Mouse (Mus musculus) liver, embryonic 13.5 days (tissue): ENCODE results near the gene Tuba8. TPM values are rescaled to one million over a fixed set of nuclear protein-coding genes. Genes with fewer than 3 reads are reported as not detected.

Experiments
- ATAC-seq: fragments of 200-750 bp; cut with Nextera tagmentation; 2 replicates; pipeline ENCODE4 v1.8.0; 2017; ENCODE audit warnings: low read depth, mild to moderate bottlenecking, moderate number of reproducible peaks, moderate library complexity
- DNase-seq: peaks from one replicate; pipeline ENCODE4 v3.0.0; 2022
- H3K27ac ChIP-seq: fragments of 300-500 bp; sonication (generic); 2 replicates; pipeline ENCODE4 v1.5.1; 2015; ENCODE audit warnings: moderate library complexity, mild to moderate bottlenecking, inconsistent platforms
- H3K27me3 ChIP-seq: fragments of 300-500 bp; sonication (generic); 2 replicates; pipeline ENCODE4 v1.6.1; 2015; ENCODE audit warnings: mild to moderate bottlenecking, inconsistent platforms
- H3K36me3 ChIP-seq: fragments of 300-500 bp; sonication (generic); 2 replicates; pipeline ENCODE4 v1.6.1; 2015; ENCODE audit warnings: mild to moderate bottlenecking, inconsistent platforms
- H3K4me1 ChIP-seq: fragments of 300-500 bp; sonication (generic); replicated peaks from 2 replicates; pipeline ENCODE4 v1.6.1; 2015; ENCODE audit warnings: inconsistent platforms
- H3K4me2 ChIP-seq: fragments of 300-500 bp; sonication (generic); 2 replicates; pipeline ENCODE4 v1.6.1; 2015; ENCODE audit warnings: inconsistent platforms, mild to moderate bottlenecking, moderate library complexity
- H3K4me3 ChIP-seq: fragments of 300-500 bp; sonication (generic); replicated peaks from 2 replicates; pipeline ENCODE4 v1.5.1; 2015; ENCODE audit warnings: mild to moderate bottlenecking, inconsistent platforms
- H3K9ac ChIP-seq: fragments of 300-500 bp; sonication (generic); 2 replicates; pipeline ENCODE4 v1.6.1; 2015; ENCODE audit warnings: mild to moderate bottlenecking, inconsistent platforms
- H3K9me3 ChIP-seq: fragments of 300-500 bp; sonication (generic); replicated peaks from 2 replicates; pipeline ENCODE4 v1.6.1; 2016; ENCODE audit warnings: inconsistent platforms
- WGBS: fragments of 180-500 bp; shearing (Covaris S2); methylation state at CpG from one replicate; pipeline ENCODE4 v1.1.7; 2015; ENCODE audit not compliant: insufficient replicate concordance; 5-methylcytosine and 5-hydroxymethylcytosine counted together
- polyA plus RNA-seq: library from polyadenylated mRNA; unstranded; fragments of >200 nt; fragmentation: Nextera tagmentation; extraction: Ambion mirVana; gene quantifications from 2 replicates; pipeline ENCODE4 v1.2.1, GENCODE M21; 2015

Gene Tuba8
- polyA plus RNA-seq, 1 experiment from 2014 or later: 6.7 TPM

- WGBS: 74% methylated on average over 4 of the region's 4 CpGs
- H3K4me1 ChIP-seq: peaks cover 14% of the 10 kb centered on the region
- H3K4me3 ChIP-seq: no peak overlapping the region
- ATAC-seq: no peak
- H3K27ac ChIP-seq: no peak overlapping the region
- H3K4me2 ChIP-seq: no peak overlapping the region
- H3K36me3 ChIP-seq: no peaks in the 10 kb centered on the region
- H3K27me3 ChIP-seq: no peaks in the 10 kb centered on the region
- no peaks in the 10 kb centered on the region for H3K9me3 ChIP-seq
- DNase-seq: no peak
- H3K9ac ChIP-seq: no peak overlapping the region
Observed at GRCm38 (mm10) chr6:121238209-121238608, 27.7 kb downstream of the Tuba8 start.

- DNase-seq (no peak), ATAC-seq (no peak)
- Histone ChIP-seq H3K9ac (no peak overlapping the region), H3K4me2 (no peak overlapping the region), H3K4me1 (peaks cover 41% of the 10 kb centered on the region), H3K27me3 (no peaks in the 10 kb centered on the region), H3K9me3 (no peaks in the 10 kb centered on the region), H3K36me3 (no peaks in the 10 kb centered on the region), H3K4me3 (no peak overlapping the region), H3K27ac (no peak overlapping the region)
- 58% methylated on average over 2 of the region's 2 CpGs for WGBS
Observed at GRCm38 (mm10) chr6:121241780-121242179, 31.3 kb downstream of the Tuba8 start.

GRCm38 (mm10) chr6:121243161-121243560 lies 32.7 kb downstream of the Tuba8 start:
- WGBS: 39% methylated on average over 10 of the region's 10 CpGs

GRCm38 (mm10) chr6:121245127-121246036 lies 34.9 kb downstream of the Tuba8 start, which contains the start of gene Usp18:
Gene Usp18 (plus strand): TSS chr6:121245906.
- Histone ChIP-seq H3K9ac (peak within 1 kb of the TSS; percentile 68), H3K4me3 (peak within 1 kb of the TSS; percentile 65), H3K27me3 (no peaks in the 10 kb centered on the region), H3K36me3 (no peaks in the 10 kb centered on the region), H3K4me2 (peak within 1 kb of the TSS; percentile 72), H3K27ac (peak within 1 kb of the TSS; percentile 65), H3K4me1 (peaks cover 55% of the 10 kb centered on the region), H3K9me3 (no peaks in the 10 kb centered on the region)
- peak; percentile 84 for DNase-seq
- WGBS: 3% methylated on average over 35 of the region's 35 CpGs
- peak; percentile 89 for ATAC-seq

More at GRCm38 (mm10) chr6:121243161-121243560, 32.7 kb downstream of the Tuba8 start:
- Histone ChIP-seq H3K4me2 (no peak overlapping the region), H3K27ac (no peak overlapping the region), H3K9me3 (no peaks in the 10 kb centered on the region), H3K27me3 (no peaks in the 10 kb centered on the region), H3K4me1 (peaks cover 54% of the 10 kb centered on the region), H3K4me3 (no peak overlapping the region), H3K36me3 (no peaks in the 10 kb centered on the region), H3K9ac (no peak overlapping the region)
- no peak for DNase-seq
- no peak for ATAC-seq

GRCm38 (mm10) chr6:121246037-121246361 lies 35.5 kb downstream of the Tuba8 start:
- Histone ChIP-seq H3K27ac (peak overlapping the region; percentile 65), H3K9me3 (no peaks in the 10 kb centered on the region)
- WGBS: 9% methylated on average over 4 of the region's 4 CpGs

GRCm38 (mm10) chr6:121250406-121250805 lies 39.9 kb downstream of the Tuba8 start:
- Histone ChIP-seq H3K36me3 (no peaks in the 10 kb centered on the region), H3K9me3 (no peaks in the 10 kb centered on the region), H3K27me3 (no peaks in the 10 kb centered on the region), H3K9ac (no peak overlapping the region), H3K27ac (peak overlapping the region; percentile 37; the same call in 1 of the 2 replicates), H3K4me1 (peaks cover 35% of the 10 kb centered on the region), H3K4me3 (no peak overlapping the region), H3K4me2 (no peak overlapping the region)
- ATAC-seq: no peak
- WGBS: 68% methylated on average over 1 of the region's 1 CpGs
- no peak for DNase-seq

More at GRCm38 (mm10) chr6:121246037-121246361, 35.5 kb downstream of the Tuba8 start:
- Histone ChIP-seq H3K27me3 (no peaks in the 10 kb centered on the region), H3K9ac (peak overlapping the region; percentile 68), H3K4me2 (peak overlapping the region; percentile 72), H3K4me3 (peak overlapping the region; percentile 65), H3K36me3 (no peaks in the 10 kb centered on the region), H3K4me1 (peaks cover 54% of the 10 kb centered on the region)
- ATAC-seq (peak; percentile 1; the same call in 1 of the 2 replicates), DNase-seq (no peak)

GRCm38 (mm10) chr6:121251256-121251655 lies 40.8 kb downstream of the Tuba8 start:
- DNase-seq (no peak), ATAC-seq (no peak)

GRCm38 (mm10) chr6:121260548-121260947 lies 50.1 kb downstream of the Tuba8 start:
- Histone ChIP-seq H3K9ac (no peak overlapping the region), H3K4me1 (no peaks in the 10 kb centered on the region), H3K9me3 (no peaks in the 10 kb centered on the region), H3K27ac (no peak overlapping the region), H3K4me3 (no peak overlapping the region), H3K36me3 (0 out of 2 replicates have a peak, but pooled peaks cover 4% of the 10 kb centered on the region), H3K27me3 (no peaks in the 10 kb centered on the region), H3K4me2 (no peak overlapping the region)
- 23% methylated on average over 9 of the region's 9 CpGs for WGBS
- ATAC-seq (no peak), DNase-seq (peak; percentile 39)

More at GRCm38 (mm10) chr6:121251256-121251655, 40.8 kb downstream of the Tuba8 start:
- Histone ChIP-seq H3K4me3 (no peak overlapping the region), H3K4me2 (no peak overlapping the region), H3K9me3 (no peaks in the 10 kb centered on the region), H3K36me3 (no peaks in the 10 kb centered on the region), H3K27me3 (no peaks in the 10 kb centered on the region), H3K27ac (no peak overlapping the region), H3K9ac (no peak overlapping the region), H3K4me1 (peaks cover 33% of the 10 kb centered on the region)
- 33% methylated on average over 5 of the region's 5 CpGs for WGBS

GRCm38 (mm10) chr6:121261233-121261632 lies 50.7 kb downstream of the Tuba8 start:
- 55% methylated on average over 8 of the region's 8 CpGs for WGBS
- no peak for ATAC-seq

GRCm38 (mm10) chr6:121262004-121262403 lies 51.5 kb downstream of the Tuba8 start:
- DNase-seq (no peak), ATAC-seq (no peak)
- Histone ChIP-seq H3K9me3 (no peaks in the 10 kb centered on the region), H3K27me3 (no peaks in the 10 kb centered on the region), H3K4me2 (no peak overlapping the region), H3K4me3 (no peak overlapping the region), H3K9ac (no peak overlapping the region), H3K4me1 (no peaks in the 10 kb centered on the region), H3K27ac (no peak overlapping the region), H3K36me3 (0 out of 2 replicates have a peak, but pooled peaks cover 6% of the 10 kb centered on the region)
- 85% methylated on average over 10 of the region's 10 CpGs for WGBS

More at GRCm38 (mm10) chr6:121261233-121261632, 50.7 kb downstream of the Tuba8 start:
- no peaks in the 10 kb centered on the region for H3K9me3 ChIP-seq
- no peaks in the 10 kb centered on the region for H3K4me1 ChIP-seq
- H3K9ac ChIP-seq: no peak overlapping the region
- H3K36me3 ChIP-seq: 0 out of 2 replicates have a peak, but pooled peaks cover 6% of the 10 kb centered on the region
- no peak overlapping the region for H3K27ac ChIP-seq
- no peak overlapping the region for H3K4me2 ChIP-seq
- no peaks in the 10 kb centered on the region for H3K27me3 ChIP-seq
- DNase-seq: no peak
- no peak overlapping the region for H3K4me3 ChIP-seq

- Histone ChIP-seq H3K27ac (no peak overlapping the region), H3K4me1 (no peaks in the 10 kb centered on the region), H3K9me3 (no peaks in the 10 kb centered on the region), H3K9ac (no peak overlapping the region), H3K4me3 (no peak overlapping the region), H3K4me2 (no peak overlapping the region), H3K27me3 (no peaks in the 10 kb centered on the region), H3K36me3 (0 out of 2 replicates have a peak, but pooled peaks cover 5% of the 10 kb centered on the region)
- ATAC-seq: no peak
- DNase-seq: no peak
- 81% methylated on average over 11 of the region's 11 CpGs for WGBS
Observed at GRCm38 (mm10) chr6:121262496-121262895, 52.0 kb downstream of the Tuba8 start.
